Mouse (Mus musculus) hindbrain, embryonic 16.5 days (tissue): ENCODE measurements at regions not wholly inside any gene's neighbourhood (a gene's known extent, or its start where the extent isn't known, plus 50 kb on each side); places are given as distances from the start of the nearest gene placed in this dataset.
A peak's percentile ranks its signal among the peaks of the same experiment; 100 is the strongest.

Experiments
- ATAC-seq: fragments of 200-750 bp; cut with Nextera tagmentation; 2 replicates; pipeline ENCODE4 v1.8.0; 2017; ENCODE audit warnings: moderate TSS enrichment, moderate library complexity
- H3K27ac ChIP-seq: fragments of 300-500 bp; sonication (generic); 2 replicates; pipeline ENCODE4 v1.5.1; 2014; ENCODE audit warnings: low read depth, mild to moderate bottlenecking, control low read depth, low read length, moderate library complexity
- H3K27me3 ChIP-seq: fragments of 300-500 bp; sonication (generic); replicated peaks from 2 replicates; pipeline ENCODE4 v1.6.1; 2014; ENCODE audit warnings: low read length; ENCODE audit not compliant: control insufficient read depth, insufficient read depth
- H3K36me3 ChIP-seq: fragments of 300-500 bp; sonication (generic); 2 replicates; pipeline ENCODE4 v1.6.1; 2014; ENCODE audit warnings: mild to moderate bottlenecking, low read length, moderate library complexity, mixed read lengths; ENCODE audit not compliant: control insufficient read depth, insufficient read depth
- H3K4me1 ChIP-seq: fragments of 300-500 bp; sonication (generic); 2 replicates; pipeline ENCODE4 v1.6.1; 2014; ENCODE audit warnings: low read depth, low read length; ENCODE audit not compliant: control insufficient read depth, insufficient read depth
- H3K4me2 ChIP-seq: fragments of 300-500 bp; sonication (generic); 2 replicates; pipeline ENCODE4 v1.6.1; 2014; ENCODE audit warnings: mild to moderate bottlenecking, low read length, control low read depth, moderate library complexity
- H3K4me3 ChIP-seq: fragments of 300-500 bp; sonication (generic); 2 replicates; pipeline ENCODE4 v1.5.1; 2014; ENCODE audit warnings: mild to moderate bottlenecking, low read length, control low read depth, moderate library complexity
- H3K9ac ChIP-seq: fragments of 300-500 bp; sonication (generic); 2 replicates; pipeline ENCODE4 v1.6.1; 2014; ENCODE audit warnings: low read depth, mild to moderate bottlenecking, control low read depth, low read length, moderate library complexity
- H3K9me3 ChIP-seq: fragments of 300-500 bp; sonication (generic); 2 replicates; pipeline ENCODE4 v1.6.1; 2014; ENCODE audit warnings: mild to moderate bottlenecking, low read length, moderate library complexity; ENCODE audit not compliant: control insufficient read depth
- WGBS: fragments of 180-500 bp; shearing (Covaris S2); extraction: QIAGEN DNeasy Blood & Tissue Kit; methylation state at CpG from one replicate; pipeline ENCODE4 v1.1.7; 2014; 5-methylcytosine and 5-hydroxymethylcytosine counted together

- H3K36me3 ChIP-seq: no peaks in the 10 kb centered on the region
- no peak overlapping the region for H3K4me3 ChIP-seq
- peak overlapping the region; percentile 44 for H3K4me2 ChIP-seq
- H3K27me3 ChIP-seq: peaks cover 18% of the 10 kb centered on the region
- WGBS: 25% methylated on average over 24 of the region's 28 CpGs
- peak overlapping the region; percentile 67 for H3K27ac ChIP-seq
- H3K9ac ChIP-seq: no peak overlapping the region
- peaks cover 2% of the 10 kb centered on the region; the same call in 1 of the 2 replicates for H3K4me1 ChIP-seq
- peak; percentile 83 for ATAC-seq
- H3K9me3 ChIP-seq: no peaks in the 10 kb centered on the region
Observed at GRCm38 (mm10) chrX:99567367-99568164, 96.5 kb upstream of the Pja1 start.

DNA sequence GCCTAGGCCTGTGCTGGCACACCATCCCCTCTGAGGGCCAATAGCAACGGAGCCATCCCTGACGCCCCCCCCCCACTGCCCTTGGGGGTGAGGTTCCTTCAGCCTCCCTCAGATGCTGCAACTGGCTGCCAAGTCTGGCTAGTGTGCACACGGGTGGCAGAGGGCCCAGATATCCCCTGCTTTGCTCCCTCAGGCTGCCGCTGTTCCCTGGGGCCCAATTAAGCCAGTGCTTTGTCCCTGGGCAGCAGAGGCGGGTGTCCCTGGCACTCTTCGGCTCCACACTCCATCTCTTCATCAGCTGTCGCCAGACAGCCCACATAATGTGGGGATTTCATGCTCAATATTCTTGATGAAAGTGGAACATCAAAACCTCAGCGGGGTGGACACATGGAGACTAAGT lies 90.9 kb upstream of the Pja1 start:
- H3K27ac ChIP-seq: no peak overlapping the region
- H3K27me3 ChIP-seq: peaks cover 19% of the 10 kb centered on the region
- no peaks in the 10 kb centered on the region for H3K9me3 ChIP-seq
- ATAC-seq: peak; percentile 76
- no peaks in the 10 kb centered on the region for H3K36me3 ChIP-seq
- no peak overlapping the region for H3K9ac ChIP-seq
- H3K4me3 ChIP-seq: no peak overlapping the region
- WGBS: 22% methylated on average over 7 of the region's 8 CpGs
- no peak overlapping the region for H3K4me2 ChIP-seq
- no peaks in the 10 kb centered on the region; the same call in 1 of the 2 replicates for H3K4me1 ChIP-seq

DNA sequence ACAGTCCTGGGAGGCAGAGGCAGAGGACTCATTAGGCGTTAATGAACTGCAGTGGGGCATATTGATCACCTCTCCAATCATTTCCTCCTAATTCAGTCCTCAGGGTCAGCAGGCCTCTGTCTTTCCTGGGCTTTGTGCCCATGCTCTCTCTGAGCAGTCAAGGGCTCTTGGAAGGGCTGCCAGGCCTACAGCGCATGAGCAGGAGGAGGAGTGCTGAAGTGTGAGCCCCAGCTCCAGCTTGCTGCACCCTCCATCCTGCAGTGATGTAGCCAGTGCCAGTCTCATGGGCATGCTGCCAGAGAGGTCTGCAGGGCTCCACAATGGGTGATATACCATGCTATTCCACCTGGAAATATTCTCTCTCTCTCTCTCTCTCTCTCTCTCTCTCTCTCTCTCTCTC lies 89.6 kb upstream of the Pja1 start:
- ATAC-seq: 0 out of 2 replicates have a peak, but pooled peaks have one; percentile 27
- H3K9ac ChIP-seq: no peak overlapping the region
- peaks cover 19% of the 10 kb centered on the region for H3K27me3 ChIP-seq
- 42% methylated on average over 2 of the region's 2 CpGs for WGBS
- H3K36me3 ChIP-seq: no peaks in the 10 kb centered on the region
- H3K27ac ChIP-seq: no peak overlapping the region
- no peak overlapping the region for H3K4me2 ChIP-seq
- no peaks in the 10 kb centered on the region for H3K9me3 ChIP-seq
- no peaks in the 10 kb centered on the region; the same call in 1 of the 2 replicates for H3K4me1 ChIP-seq
- no peak overlapping the region for H3K4me3 ChIP-seq

GRCm38 (mm10) chrX:99556876-99557354 lies 85.8 kb upstream of the Pja1 start:
- no peak for ATAC-seq
- H3K27ac ChIP-seq: no peak overlapping the region
- peaks cover 18% of the 10 kb centered on the region; the same call in 1 of the 2 replicates for H3K27me3 ChIP-seq
- H3K4me1 ChIP-seq: no peaks in the 10 kb centered on the region; the same call in 1 of the 2 replicates
- no peaks in the 10 kb centered on the region for H3K36me3 ChIP-seq
- H3K4me2 ChIP-seq: no peak overlapping the region
- H3K9ac ChIP-seq: no peak overlapping the region
- no peak overlapping the region for H3K4me3 ChIP-seq
- no peaks in the 10 kb centered on the region for H3K9me3 ChIP-seq
- WGBS: 25% methylated on average over 8 of the region's 8 CpGs

DNA sequence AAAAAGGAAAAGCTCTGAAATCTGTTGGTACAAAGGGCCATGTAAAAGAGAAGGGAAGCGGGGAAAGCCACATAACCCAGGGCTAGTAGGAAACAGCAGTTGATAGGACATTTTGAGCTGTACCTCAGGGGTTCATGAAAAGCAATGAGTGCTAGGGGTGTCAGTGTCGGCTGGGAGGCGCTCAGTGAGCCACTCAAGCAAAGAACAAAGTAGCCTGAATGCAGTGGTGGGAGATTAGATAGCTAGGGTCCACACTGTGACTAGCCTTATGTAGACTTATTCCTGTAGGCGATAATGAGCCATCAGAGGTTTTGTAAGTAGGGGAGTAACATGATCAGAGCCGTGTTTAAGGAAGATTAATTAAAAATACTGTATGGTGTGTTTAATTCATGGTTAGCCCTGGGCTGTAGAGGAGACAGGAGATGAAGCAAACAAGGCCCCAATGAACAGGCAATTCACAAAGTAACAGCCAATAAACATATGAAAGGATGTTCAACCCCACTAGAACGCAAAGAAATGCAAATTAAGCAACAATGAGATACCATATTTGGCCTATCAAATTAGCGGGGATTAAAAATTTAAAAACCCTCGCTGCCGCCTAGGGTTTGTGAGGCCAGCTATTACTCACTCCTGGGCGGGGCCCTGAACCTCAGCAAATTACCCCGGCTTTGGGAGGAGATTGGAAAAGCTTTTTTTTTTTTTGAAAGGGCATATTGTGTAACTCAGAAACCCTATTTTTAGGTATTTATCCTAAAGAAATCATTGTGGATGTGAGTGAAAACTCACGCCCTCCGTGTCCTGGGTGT lies 85.1 kb upstream of the Pja1 start:
- Histone ChIP-seq H3K4me3 (no peak overlapping the region), H3K36me3 (no peaks in the 10 kb centered on the region), H3K27me3 (peaks cover 18% of the 10 kb centered on the region), H3K4me2 (no peak overlapping the region), H3K4me1 (no peaks in the 10 kb centered on the region; the same call in 1 of the 2 replicates), H3K27ac (no peak overlapping the region), H3K9ac (no peak overlapping the region), H3K9me3 (no peaks in the 10 kb centered on the region)
- WGBS: 39% methylated on average over 13 of the region's 13 CpGs
- ATAC-seq: peak; percentile 51; the same call in 1 of the 2 replicates

- peaks cover 10% of the 10 kb centered on the region for H3K27me3 ChIP-seq
- H3K36me3 ChIP-seq: no peaks in the 10 kb centered on the region
- 85% methylated on average over 2 of the region's 2 CpGs for WGBS
- no peaks in the 10 kb centered on the region for H3K9me3 ChIP-seq
- H3K4me2 ChIP-seq: no peak overlapping the region
- no peaks in the 10 kb centered on the region; the same call in 1 of the 2 replicates for H3K4me1 ChIP-seq
- no peak overlapping the region for H3K27ac ChIP-seq
- H3K4me3 ChIP-seq: no peak overlapping the region
- ATAC-seq: no peak
- H3K9ac ChIP-seq: no peak overlapping the region
Observed at GRCm38 (mm10) chrX:99552778-99553177, 81.7 kb upstream of the Pja1 start.

DNA sequence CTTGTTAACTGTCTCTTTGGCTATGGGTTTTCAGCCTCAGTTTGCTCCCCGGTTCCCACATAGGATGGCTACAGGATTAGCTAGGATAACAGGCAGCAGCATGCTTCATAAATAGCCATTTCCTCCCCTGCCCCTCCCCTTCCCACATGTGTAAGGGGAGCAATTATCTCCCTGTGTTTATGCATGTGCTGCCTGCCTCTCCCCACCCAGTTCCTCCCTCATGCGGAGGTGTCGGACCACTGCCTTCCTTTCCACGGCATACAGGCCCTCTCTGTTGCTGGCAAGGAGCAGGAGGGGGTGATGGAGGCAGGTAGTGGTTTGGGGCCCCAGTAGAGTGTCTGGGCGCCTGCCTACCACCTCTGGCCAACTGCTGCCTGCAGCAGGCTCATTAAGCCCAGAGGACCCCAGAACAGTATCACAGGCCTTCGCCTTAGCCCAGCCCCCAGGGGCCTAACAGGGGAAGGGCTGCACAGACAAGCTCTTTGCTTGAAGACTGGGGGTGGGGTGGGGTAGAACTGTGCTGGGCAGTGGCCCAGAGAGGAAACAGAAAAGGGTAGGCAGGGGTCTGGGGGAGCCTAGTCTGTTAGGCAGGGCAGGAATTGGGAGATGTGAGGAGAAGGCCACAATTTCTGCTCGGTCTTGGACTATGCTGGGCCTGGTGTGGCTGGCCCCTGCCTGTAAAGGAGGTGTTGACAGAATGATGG lies 79.1 kb upstream of the Pja1 start:
- H3K27me3 ChIP-seq: peaks cover 13% of the 10 kb centered on the region
- H3K4me2 ChIP-seq: no peak overlapping the region
- H3K27ac ChIP-seq: no peak overlapping the region
- H3K9me3 ChIP-seq: no peaks in the 10 kb centered on the region
- no peak overlapping the region for H3K4me3 ChIP-seq
- 52% methylated on average over 5 of the region's 7 CpGs for WGBS
- 0 out of 2 replicates have a peak, but pooled peaks have one; percentile 16 for ATAC-seq
- no peak overlapping the region for H3K9ac ChIP-seq
- no peaks in the 10 kb centered on the region for H3K4me1 ChIP-seq
- no peaks in the 10 kb centered on the region for H3K36me3 ChIP-seq

DNA sequence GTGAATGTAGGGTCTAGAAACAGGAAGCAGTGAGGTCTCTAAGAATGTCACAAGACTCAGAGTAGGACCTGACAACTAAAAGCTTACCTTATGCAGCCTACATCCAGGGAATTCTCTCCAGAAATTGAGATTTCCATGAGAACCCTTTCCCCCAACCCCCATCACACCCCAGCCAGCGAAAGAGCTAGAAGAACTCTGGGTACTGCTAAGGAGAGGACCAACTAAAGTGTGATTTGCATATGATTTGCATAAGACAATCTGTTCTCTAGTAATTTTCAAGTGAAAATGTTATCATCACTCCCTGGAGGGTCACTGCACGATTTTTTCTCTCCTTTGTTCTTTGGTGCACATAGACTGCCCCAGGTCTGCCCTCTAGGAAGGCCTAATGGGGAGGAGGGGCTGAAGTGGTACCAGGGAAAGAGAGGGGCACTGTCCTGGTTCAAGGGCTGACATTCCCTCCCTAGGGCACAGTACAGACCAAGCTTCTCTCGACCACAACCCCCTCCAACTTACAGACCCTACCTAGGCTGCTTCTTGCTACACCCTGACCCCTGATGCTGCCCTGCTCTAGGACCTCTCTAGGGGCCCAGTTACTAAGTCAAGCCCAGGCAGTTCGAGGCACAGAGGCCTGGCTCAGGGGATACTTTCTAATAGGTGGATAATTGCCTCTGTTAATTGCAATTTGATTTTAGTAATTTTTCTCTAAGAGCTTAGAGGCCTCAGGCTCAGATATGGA lies 77.4 kb upstream of the Pja1 start:
- no peak overlapping the region for H3K4me3 ChIP-seq
- no peak overlapping the region for H3K27ac ChIP-seq
- H3K4me1 ChIP-seq: no peaks in the 10 kb centered on the region
- ATAC-seq: 0 out of 2 replicates have a peak, but pooled peaks have one; percentile 38
- WGBS: 37% methylated on average over 4 of the region's 4 CpGs
- peaks cover 13% of the 10 kb centered on the region for H3K27me3 ChIP-seq
- H3K9me3 ChIP-seq: no peaks in the 10 kb centered on the region
- no peak overlapping the region for H3K4me2 ChIP-seq
- no peaks in the 10 kb centered on the region for H3K36me3 ChIP-seq
- no peak overlapping the region for H3K9ac ChIP-seq
